Comparison of ENCODE assay signal across 18 mouse cellular contexts in genomic region chr5:141080896-141081295, GRCm38 (mm10).
A peak's percentile ranks its signal among the peaks of the same experiment; 100 is the strongest.
DNase-seq lines count a peak whose midpoint lies in the region; ATAC-seq and TF ChIP-seq lines count a peak whose summit lies in the region.
"Had no signal": no experiment of that assay in that cellular context is flagged by ENCODE, and none has a peak within 500 bp of the region (broad histone marks: within the 10 kb centered on the region; RNA-seq: fewer than 3 reads in every experiment).

No protein-coding gene starts in this region.

- no peak for TF ChIP-seq POLR2A in bone marrow, adult 2 months (IDR thresholded peaks at IDR 0.05; ENCODE audit: borderline replicate concordance, control insufficient read depth, low read depth, low read length)

- peak; percentile 4 for DNase-seq in thymus, postnatal 0 days (ENCODE audit: low spot score)
- DNase-seq in thymus, adult 18-20 months, result no peak
- no peak for DNase-seq in forebrain, embryonic 14.5 days (ENCODE audit: low spot score)
- no peak for DNase-seq in Muller cell, postnatal 12 days (ENCODE audit: inconsistent ontology term)
- DNase-seq in gastrocnemius, postnatal 14 days, result no peak
- DNase-seq: adrenal gland, adult 8-10 months; cerebellum, postnatal 25 days; gastrocnemius, postnatal 36 days; kidney, adult 9 months; thymus, adult 2 months had no signal

- no peaks in the 10 kb centered on the region for H3K9me3 ChIP-seq in forebrain, embryonic 14.5 days (replicated peaks; ENCODE audit: control insufficient read depth, low read length)
- H3K9me3 ChIP-seq: embryonic facial prominence, embryonic 13.5 days; limb, embryonic 12.5 days; lung, embryonic 15.5 days; midbrain, embryonic 13.5 days had no signal

- H3K4me2 ChIP-seq in forebrain, embryonic 14.5 days (ENCODE audit: low read length), result no peak overlapping the region
- H3K4me2 ChIP-seq: embryonic facial prominence, embryonic 13.5 days; heart, embryonic 11.5 days; limb, embryonic 12.5 days; lung, embryonic 15.5 days; midbrain, embryonic 13.5 days had no signal

- peak overlapping the region; percentile 15; the same call in 1 of the 2 replicates for H3K27ac ChIP-seq in bone marrow, adult 2 months (ENCODE audit: control insufficient read depth, insufficient read depth, low read depth, low read length, poor library complexity)
- peak overlapping the region; percentile 78 for H3K27ac ChIP-seq in macrophage
- H3K27ac ChIP-seq in forebrain, embryonic 14.5 days (ENCODE audit: low read depth, low read length), result no peak overlapping the region
- H3K27ac ChIP-seq: embryonic facial prominence, embryonic 13.5 days; hindbrain, postnatal 0 days; limb, embryonic 12.5 days; lung, embryonic 15.5 days; midbrain, embryonic 13.5 days had no signal

- no peak overlapping the region for H3K4me3 ChIP-seq in bone marrow, adult 2 months (replicated peaks; ENCODE audit: control insufficient read depth, low read depth, low read length)
- no peak overlapping the region for H3K4me3 ChIP-seq in macrophage (ENCODE audit: inconsistent target)
- no peak overlapping the region for H3K4me3 ChIP-seq in forebrain, embryonic 14.5 days (ENCODE audit: low read depth, low read length)
- H3K4me3 ChIP-seq: embryonic facial prominence, embryonic 13.5 days; limb, embryonic 12.5 days; lung, embryonic 15.5 days; midbrain, embryonic 13.5 days had no signal

- H3K9ac ChIP-seq in forebrain, embryonic 14.5 days (ENCODE audit: low read length), result no peak overlapping the region
- H3K9ac ChIP-seq: embryonic facial prominence, embryonic 13.5 days; limb, embryonic 12.5 days; lung, embryonic 15.5 days; midbrain, embryonic 13.5 days had no signal

- intact Hi-C loops in gastrocnemius, postnatal 14 days (cut with DNase I; ENCODE audit: low total_unique reads), result no loop called here

- H3K4me1 ChIP-seq in bone marrow, adult 2 months (ENCODE audit: control insufficient read depth, insufficient read depth, low read length), result peaks cover 5% of the 10 kb centered on the region
- H3K4me1 ChIP-seq in forebrain, embryonic 14.5 days (ENCODE audit: control insufficient read depth, insufficient read depth, low read length), result 0 out of 2 replicates have a peak, but pooled peaks cover 2% of the 10 kb centered on the region
- H3K4me1 ChIP-seq: lung, embryonic 15.5 days had no signal

- no peaks in the 10 kb centered on the region for H3K79me2 ChIP-seq in macrophage (ENCODE audit: inconsistent target)

- no peak for TF ChIP-seq CTCF in bone marrow, adult 2 months (IDR thresholded peaks at IDR 0.05; ENCODE audit: control insufficient read depth, insufficient read depth, low read length)

- ATAC-seq in forebrain, embryonic 14.5 days, result no peak
- ATAC-seq: hindbrain, postnatal 0 days; midbrain, embryonic 13.5 days had no signal

- H3K36me3 ChIP-seq in macrophage (ENCODE audit: inconsistent target), result no peaks in the 10 kb centered on the region
- no peaks in the 10 kb centered on the region for H3K36me3 ChIP-seq in forebrain, embryonic 14.5 days (ENCODE audit: control insufficient read depth, insufficient read depth, low read length)
- H3K36me3 ChIP-seq: embryonic facial prominence, embryonic 13.5 days; limb, embryonic 12.5 days; lung, embryonic 15.5 days; midbrain, embryonic 13.5 days had no signal

- H3K27me3 ChIP-seq in forebrain, embryonic 14.5 days (replicated peaks; ENCODE audit: control insufficient read depth, insufficient read depth, low read length), result no peaks in the 10 kb centered on the region
- H3K27me3 ChIP-seq: embryonic facial prominence, embryonic 13.5 days; limb, embryonic 12.5 days; lung, embryonic 15.5 days; midbrain, embryonic 13.5 days had no signal

- WGBS in bone marrow, adult 2 months, result 30% methylated on average over 5 of the region's 5 CpGs
- WGBS in macrophage (ENCODE audit: missing documents), result 33% methylated on average over 5 of the region's 5 CpGs
- WGBS in forebrain, embryonic 14.5 days, result 84% methylated on average over 5 of the region's 5 CpGs
